Mouse (Mus musculus) adipose tissue, adult 10 weeks (tissue): ENCODE results near the gene Mthfd2l. TPM values are rescaled to one million over a fixed set of nuclear protein-coding genes. Genes with fewer than 3 reads are reported as not detected.

ENCODE experiments used
- polyA plus RNA-seq: library from polyadenylated mRNA; stranded (reverse); fragments of 350-450 nt; fragmentation: Illumina TruSeq; extraction: RNeasy Lipid Tissue Mini Kit (QIAGEN cat#74804); gene quantifications from one replicate; pipeline ENCODE4 v1.2.3, GENCODE M21; 2014; ENCODE audit warnings: low read depth, low replicate concordance

The Mthfd2l gene
- polyA plus RNA-seq: 31.4 TPM

GRCm38 (mm10) chr5:90930971-90931851 is at the start of gene Mthfd2l:
TSS of gene Mthfd2l (plus strand) at chr5:90931117.

DNA sequence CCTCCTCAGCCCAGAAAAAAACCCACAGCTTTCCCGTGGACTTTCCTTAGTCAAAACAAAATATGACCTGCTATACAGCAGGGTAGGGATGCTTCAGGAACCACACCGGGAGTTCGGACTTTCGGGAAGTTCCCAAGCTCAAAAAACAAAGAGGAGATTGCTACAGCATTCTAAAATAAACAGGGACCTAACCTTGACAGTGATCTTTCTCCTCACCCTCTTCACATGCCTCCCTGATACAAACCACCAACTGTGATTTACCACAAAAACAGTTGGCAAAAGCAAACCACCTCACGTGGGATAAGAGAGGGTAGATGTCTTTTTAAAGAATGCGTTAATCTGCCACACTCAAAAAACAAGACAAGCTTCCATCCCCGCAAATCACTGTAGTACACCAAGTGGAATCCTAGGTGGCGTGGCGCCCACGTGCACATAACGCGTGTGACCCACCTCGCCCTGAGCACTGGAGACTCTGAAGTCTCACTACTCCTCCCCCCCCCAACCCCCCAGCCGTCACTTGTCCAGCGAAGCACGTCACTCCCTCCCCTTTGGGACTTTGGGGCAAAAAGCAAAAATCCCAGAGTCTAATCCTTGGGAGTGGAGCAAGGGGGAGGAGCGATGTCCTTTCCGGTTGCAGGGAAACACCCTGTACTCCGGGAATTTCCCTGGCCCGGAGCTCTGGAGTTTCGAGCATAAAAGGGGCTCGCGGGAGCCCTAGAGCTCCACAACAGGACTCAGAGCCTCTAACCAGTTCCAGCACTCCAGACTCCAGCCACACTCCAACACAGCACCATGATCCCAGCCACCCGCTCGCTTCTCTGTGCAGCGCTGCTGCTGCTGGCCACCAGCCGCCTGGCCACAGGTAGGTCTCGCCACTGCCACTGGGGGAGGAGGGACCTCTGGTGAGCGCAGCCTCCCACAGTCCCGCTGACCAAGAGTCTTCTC is 40.1 kb upstream of the Mthfd2l start, which contains the start of gene Cxcl1:
Gene Cxcl1 (plus strand): TSS at position 723 of the 945 bp plus-strand sequence.

GRCm38 (mm10) chr5:90903339-90904020 is 27.4 kb upstream of the Mthfd2l start, which contains the start of gene Cxcl2:
TSS of gene Cxcl2 (plus strand) at chr5:90903871.

DNA sequence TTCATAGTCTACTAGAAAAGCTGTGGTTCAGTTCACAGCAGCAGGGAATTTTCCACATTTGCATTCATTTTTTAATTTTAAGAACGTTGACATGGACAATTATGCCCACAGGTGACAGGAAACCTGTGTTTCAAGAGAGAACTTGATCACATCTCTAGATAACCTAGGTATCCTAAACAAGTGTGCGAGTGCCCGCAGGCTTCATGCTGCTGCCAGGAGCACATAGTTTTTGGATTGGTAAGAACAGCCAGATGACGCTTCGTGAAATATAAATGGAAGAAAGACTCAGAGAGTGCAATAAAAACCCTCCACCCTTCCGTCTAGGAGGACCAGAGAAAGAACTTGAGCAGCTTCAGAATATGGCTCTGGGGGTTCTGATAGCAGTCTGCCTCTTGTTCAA is 96.2 kb downstream of the Mthfd2l start, which contains the start of gene Epgn:
Gene Epgn (plus strand): TSS at position 301 of the 400 bp plus-strand sequence.

Other genes starting within 250 kb of the Mthfd2l start
- not detected for gene Cxcl5, start 171.8 kb upstream of the Mthfd2l start, polyA plus RNA-seq
- gene Ppbp, start 162.6 kb upstream of the Mthfd2l start, polyA plus RNA-seq: 0.79 TPM
- gene Pf4, start 158.7 kb upstream of the Mthfd2l start, polyA plus RNA-seq: 67.2 TPM
- gene Cxcl3, start 145.0 kb upstream of the Mthfd2l start, polyA plus RNA-seq: not detected
- not detected for gene Cxcl15, start 136.6 kb upstream of the Mthfd2l start, polyA plus RNA-seq
- 2.1 TPM for gene Cxcl1, start 39.9 kb upstream of the Mthfd2l start, polyA plus RNA-seq
- gene Cxcl2, start 27.2 kb upstream of the Mthfd2l start, polyA plus RNA-seq: 1.5 TPM
- gene Epgn, start 96.3 kb downstream of the Mthfd2l start, polyA plus RNA-seq: not detected
- gene Ereg, start 143.5 kb downstream of the Mthfd2l start, polyA plus RNA-seq: not detected
- gene Areg, start 208.5 kb downstream of the Mthfd2l start, polyA plus RNA-seq: not detected